Mouse (Mus musculus): ENCODE data around the gene Taok3. TPM values are rescaled to one million over a fixed set of nuclear protein-coding genes. Genes with fewer than 3 reads are reported as not detected.
A peak's percentile ranks its signal among the peaks of the same experiment; 100 is the strongest.

The Taok3 gene
- polyA plus RNA-seq, 1 experiment from 2014 or later, result 173 TPM

- H3K36me3 ChIP-seq (ENCODE audit: inconsistent target), result no peaks in the 10 kb centered on the region
- no peak overlapping the region for H3K4me3 ChIP-seq (ENCODE audit: inconsistent target)
- no peak overlapping the region for H3K27ac ChIP-seq
- no peaks in the 10 kb centered on the region for H3K79me2 ChIP-seq (ENCODE audit: inconsistent target)
- 48% methylated on average over 14 of the region's 14 CpGs for WGBS (ENCODE audit: missing documents)
Observed at GRCm38 (mm10) chr5:117313420-117313819, 193.5 kb downstream of the Taok3 start.

- H3K36me3 ChIP-seq (ENCODE audit: inconsistent target), result no peaks in the 10 kb centered on the region
- H3K4me3 ChIP-seq (ENCODE audit: inconsistent target), result no peak overlapping the region
- no peaks in the 10 kb centered on the region for H3K79me2 ChIP-seq (ENCODE audit: inconsistent target)
- H3K27ac ChIP-seq, result no peak overlapping the region
- WGBS (ENCODE audit: missing documents), result 66% methylated on average over 10 of the region's 10 CpGs
Observed at GRCm38 (mm10) chr5:117313909-117314308, 194.0 kb downstream of the Taok3 start.

GRCm38 (mm10) chr5:117314587-117315428 is 194.9 kb downstream of the Taok3 start:
- WGBS (ENCODE audit: missing documents), result 64% methylated on average over 9 of the region's 9 CpGs
- Histone ChIP-seq H3K36me3 (ENCODE audit: inconsistent target) (no peaks in the 10 kb centered on the region), H3K4me3 (ENCODE audit: inconsistent target) (no peak overlapping the region), H3K27ac (no peak overlapping the region), H3K79me2 (ENCODE audit: inconsistent target) (no peaks in the 10 kb centered on the region)

GRCm38 (mm10) chr5:117318741-117319629 is 199.1 kb downstream of the Taok3 start, which contains the start of gene Vsig10:
Gene Vsig10 (plus strand): TSS chr5:117319083.
- no peaks in the 10 kb centered on the region for H3K36me3 ChIP-seq (ENCODE audit: inconsistent target)
- no peaks in the 10 kb centered on the region for H3K79me2 ChIP-seq (ENCODE audit: inconsistent target)
- under 1% methylated on average over 74 of the region's 81 CpGs for WGBS (ENCODE audit: missing documents)
- no peak within 1 kb of the TSS for H3K27ac ChIP-seq
- H3K4me3 ChIP-seq (ENCODE audit: inconsistent target), result peak within 1 kb of the TSS; percentile 40

- Histone ChIP-seq H3K4me3 (ENCODE audit: inconsistent target) (no peak overlapping the region), H3K79me2 (ENCODE audit: inconsistent target) (no peaks in the 10 kb centered on the region), H3K27ac (no peak overlapping the region), H3K36me3 (ENCODE audit: inconsistent target) (no peaks in the 10 kb centered on the region)
- WGBS (ENCODE audit: missing documents), result 96% methylated on average over 9 of the region's 9 CpGs
Observed at GRCm38 (mm10) chr5:117323751-117324150, 203.8 kb downstream of the Taok3 start.

Other genes with a start within 250 kb of the Taok3 start
- 50.8 to 76.9 TPM (median 59.2 TPM) in 3 replicates for gene Suds3, start 4.0 kb upstream of the Taok3 start, polyA plus RNA-seq (2018)
- gene Pebp1, start 167.5 kb downstream of the Taok3 start, polyA plus RNA-seq (2018), result 88.4 to 216 TPM (median 189 TPM) in 3 replicates
- 1.2 to 1.6 TPM (median 1.3 TPM) in 3 replicates for gene Vsig10, start 199.0 kb downstream of the Taok3 start, polyA plus RNA-seq (2018)
- gene Wsb2, start 237.2 kb downstream of the Taok3 start, polyA plus RNA-seq (2018), result 113 to 142 TPM (median 114 TPM) in 3 replicates